Mouse (Mus musculus) kidney, embryonic 15.5 days (tissue): ENCODE measurements around the gene Slc24a1. TPM values are rescaled to one million over a fixed set of nuclear protein-coding genes. Genes with fewer than 3 reads are reported as not detected.

Experiments
- ATAC-seq: fragments of 200-750 bp; cut with Nextera tagmentation; replicated peaks from 2 replicates; pipeline ENCODE4 v1.8.0; 2017; ENCODE audit warnings: moderate TSS enrichment; ENCODE audit not compliant: low FRiP score
- H3K27ac ChIP-seq: fragments of 300-500 bp; sonication (generic); 2 replicates; pipeline ENCODE4 v1.5.1; 2015; ENCODE audit warnings: mild to moderate bottlenecking, inconsistent platforms
- H3K27me3 ChIP-seq: fragments of 300-500 bp; sonication (generic); 2 replicates; pipeline ENCODE4 v1.6.1; 2015; ENCODE audit warnings: inconsistent platforms
- H3K36me3 ChIP-seq: fragments of 300-500 bp; sonication (generic); 2 replicates; pipeline ENCODE4 v1.6.1; 2015; ENCODE audit warnings: inconsistent platforms
- H3K4me1 ChIP-seq: fragments of 300-500 bp; sonication (generic); 2 replicates; pipeline ENCODE4 v1.6.1; 2015; ENCODE audit warnings: inconsistent platforms
- H3K4me2 ChIP-seq: fragments of 300-500 bp; sonication (generic); 2 replicates; pipeline ENCODE4 v1.6.1; 2015; ENCODE audit warnings: moderate library complexity, mild to moderate bottlenecking, inconsistent platforms
- H3K4me3 ChIP-seq: fragments of 300-500 bp; sonication (generic); replicated peaks from 2 replicates; pipeline ENCODE4 v1.5.1; 2015; ENCODE audit warnings: mild to moderate bottlenecking, inconsistent platforms
- H3K9ac ChIP-seq: fragments of 300-500 bp; sonication (generic); 2 replicates; pipeline ENCODE4 v1.6.1; 2015; ENCODE audit warnings: mild to moderate bottlenecking, inconsistent platforms
- H3K9me3 ChIP-seq: fragments of 300-500 bp; sonication (generic); replicated peaks from 2 replicates; pipeline ENCODE4 v1.6.1; 2016; ENCODE audit warnings: inconsistent platforms
- WGBS: fragments of 180-500 bp; shearing (Covaris S2); methylation state at CpG from one replicate; pipeline ENCODE4 v1.1.7; 2015; ENCODE audit warnings: mixed read lengths; 5-methylcytosine and 5-hydroxymethylcytosine counted together
- microRNA-seq: library from miRNA; unstranded; fragments of <30 nt; microRNA quantifications from one replicate; pipeline ENCODE4, GENCODE M21; 2016
- polyA plus RNA-seq: library from polyadenylated mRNA; unstranded; fragments of >200 nt; fragmentation: Nextera tagmentation; extraction: Ambion mirVana; gene quantifications from 2 replicates; pipeline ENCODE4 v1.2.1, GENCODE M21; 2015

The Slc24a1 gene
- polyA plus RNA-seq, 1 experiment from 2014 or later: 0.03 TPM

DNA sequence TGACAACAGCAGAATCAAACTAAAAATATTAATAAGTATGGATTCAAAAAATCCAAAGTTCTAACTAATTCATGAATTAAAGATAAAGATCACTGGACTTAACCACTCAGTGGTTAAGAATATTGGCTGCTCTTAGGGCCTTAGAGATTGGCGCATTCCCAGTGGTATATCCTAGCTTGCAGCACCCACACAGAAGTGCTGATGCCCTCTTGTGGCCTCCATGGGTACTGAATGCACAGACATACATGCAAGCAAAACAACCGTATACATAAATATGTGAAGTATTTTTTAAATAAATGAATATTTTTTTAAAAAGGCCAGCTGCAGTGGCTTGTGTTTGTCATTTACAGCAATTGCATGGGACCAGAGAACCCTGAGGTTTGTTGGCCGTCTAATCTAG, 48.0 kb downstream of the Slc24a1 start:
- ATAC-seq: no peak
- Histone ChIP-seq H3K4me3 (no peak overlapping the region), H3K27me3 (no peaks in the 10 kb centered on the region), H3K9me3 (no peaks in the 10 kb centered on the region), H3K4me1 (no peaks in the 10 kb centered on the region), H3K36me3 (no peaks in the 10 kb centered on the region), H3K27ac (no peak overlapping the region), H3K4me2 (no peak overlapping the region), H3K9ac (no peak overlapping the region)
- 67% methylated on average over 3 of the region's 3 CpGs for WGBS

DNA sequence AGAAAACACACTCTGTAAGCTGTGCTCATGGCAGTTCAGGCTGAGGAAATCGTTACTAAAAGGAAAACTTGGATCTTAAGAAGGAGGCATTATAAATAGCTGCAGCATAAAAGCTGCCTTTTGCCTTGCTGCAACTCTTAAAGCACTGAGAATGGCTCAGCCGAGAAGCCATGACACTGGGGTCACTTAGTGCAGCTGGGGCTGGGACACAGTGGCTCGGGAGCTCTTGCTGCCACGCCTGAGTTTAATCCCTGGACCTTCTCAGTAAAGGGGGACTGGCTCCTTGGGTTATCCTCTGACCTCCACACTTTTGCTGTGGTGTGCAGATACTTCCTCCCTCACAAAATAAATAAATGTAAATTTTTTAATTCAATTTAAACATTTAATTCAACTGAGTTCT, 48.5 kb downstream of the Slc24a1 start:
- Histone ChIP-seq H3K4me1 (no peaks in the 10 kb centered on the region), H3K36me3 (no peaks in the 10 kb centered on the region), H3K27me3 (no peaks in the 10 kb centered on the region), H3K9me3 (no peaks in the 10 kb centered on the region), H3K4me2 (no peak overlapping the region), H3K27ac (no peak overlapping the region), H3K4me3 (no peak overlapping the region), H3K9ac (no peak overlapping the region)
- WGBS: 40% methylated on average over 4 of the region's 4 CpGs
- no peak for ATAC-seq

DNA sequence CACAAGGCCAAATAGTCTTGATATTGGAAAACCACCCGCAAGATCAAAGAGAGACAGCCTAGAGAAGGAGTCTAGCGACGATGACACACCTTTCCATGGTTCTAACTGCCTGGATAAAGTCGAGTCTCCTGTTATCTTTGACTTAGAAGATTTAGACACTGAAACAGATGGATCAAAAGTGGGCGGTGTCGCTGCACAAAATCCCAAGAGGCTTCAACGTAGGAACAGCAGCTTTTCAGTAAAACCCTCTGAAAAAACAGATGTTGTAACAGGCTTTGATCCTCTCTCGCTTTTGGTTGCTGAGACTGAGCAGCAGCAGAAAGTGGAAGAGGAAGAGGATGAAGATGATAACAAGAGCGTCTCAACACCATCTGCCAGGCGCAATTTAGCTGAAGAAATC, 54.8 kb downstream of the Slc24a1 start:
- Histone ChIP-seq H3K4me3 (no peak overlapping the region), H3K4me2 (no peak overlapping the region), H3K36me3 (peaks cover 14% of the 10 kb centered on the region), H3K9me3 (no peaks in the 10 kb centered on the region), H3K27me3 (no peaks in the 10 kb centered on the region), H3K27ac (no peak overlapping the region), H3K9ac (no peak overlapping the region), H3K4me1 (no peaks in the 10 kb centered on the region)
- WGBS: 84% methylated on average over 10 of the region's 10 CpGs
- no peak for ATAC-seq

DNA sequence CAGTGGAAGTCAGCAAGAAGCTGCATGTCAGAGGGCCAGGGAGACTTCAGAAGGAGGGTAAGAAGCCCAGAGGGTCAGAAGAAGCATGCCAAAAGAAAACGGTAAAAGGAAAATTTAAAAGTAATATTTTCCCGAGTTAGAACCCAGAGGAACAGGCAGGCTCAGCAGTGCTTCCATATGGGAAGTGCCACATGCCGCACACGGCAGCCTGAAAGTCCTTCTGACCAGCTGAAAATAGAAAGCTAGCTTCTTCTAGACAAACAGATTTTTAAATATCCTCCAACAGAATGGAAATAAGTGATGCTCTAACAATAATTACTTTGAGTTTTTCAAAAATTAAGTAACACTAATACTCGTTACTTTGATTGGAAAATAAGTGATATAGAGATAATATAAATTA, 65.4 kb downstream of the Slc24a1 start:
- H3K36me3 ChIP-seq: no peaks in the 10 kb centered on the region
- H3K9me3 ChIP-seq: no peaks in the 10 kb centered on the region
- no peaks in the 10 kb centered on the region for H3K4me1 ChIP-seq
- no peak overlapping the region for H3K4me2 ChIP-seq
- H3K4me3 ChIP-seq: no peak overlapping the region
- no peak overlapping the region for H3K9ac ChIP-seq
- WGBS: 83% methylated on average over 5 of the region's 5 CpGs
- H3K27ac ChIP-seq: no peak overlapping the region
- ATAC-seq: no peak
- no peaks in the 10 kb centered on the region for H3K27me3 ChIP-seq

Small RNA genes lying within 50 kb of the gene (microRNA-seq; reads per million reads assigned to microRNA genes)
- not detected for gene Gm25640

Other genes with a start within 250 kb of the Slc24a1 start
- gene Rab11a, start 213.8 kb downstream of the Slc24a1 start, polyA plus RNA-seq: 550 and 571 TPM in 2 replicates
- 6.0 and 7.6 TPM in 2 replicates for gene Dennd4a, start 140.3 kb downstream of the Slc24a1 start, polyA plus RNA-seq
- 57.7 and 59.7 TPM in 2 replicates for gene Ints14, start 9.3 kb upstream of the Slc24a1 start, polyA plus RNA-seq
- gene Hacd3, start 70.1 kb upstream of the Slc24a1 start, polyA plus RNA-seq: 85.2 and 88.5 TPM in 2 replicates
- gene Dpp8, start 80.8 kb upstream of the Slc24a1 start, polyA plus RNA-seq: 35.2 and 37.3 TPM in 2 replicates
- 11.8 and 13.5 TPM in 2 replicates for gene Igdcc4, start 149.9 kb upstream of the Slc24a1 start, polyA plus RNA-seq
- 3.5 and 4.2 TPM in 2 replicates for gene Igdcc3, start 189.6 kb upstream of the Slc24a1 start, polyA plus RNA-seq
- 7.9 and 8.1 TPM in 2 replicates for gene Parp16, start 243.7 kb upstream of the Slc24a1 start, polyA plus RNA-seq